Mouse (Mus musculus): Measurements from ENCODE around the gene Smyd4.

GRCm38 (mm10) chr11:75313834-75314233 lies 34.4 kb upstream of the Smyd4 start:
- TF ChIP-seq CTCF (IDR thresholded peaks at IDR 0.05; ENCODE audit: insufficient read depth, low read depth, low read length) (no peak), POLR2A (IDR thresholded peaks at IDR 0.05; ENCODE audit: insufficient read depth, low read depth, low read length) (no peak)
